Mouse (Mus musculus): ENCODE results near the gene Trpc6.

The Trpc6 gene

GRCm38 (mm10) chr9:8544041-8544794, at the start of gene Trpc6:
Gene Trpc6, plus strand, starts transcription at chr9:8544142.
- DNase-seq = no peak

GRCm38 (mm10) chr9:8520911-8521310, 23.0 kb upstream of the Trpc6 start:
- DNase-seq = no peak

- DNase-seq = no peak
Measured at GRCm38 (mm10) chr9:8533670-8534069, 10.3 kb upstream of the Trpc6 start.

GRCm38 (mm10) chr9:8545236-8545635, 1.3 kb downstream of the Trpc6 start:
- DNase-seq = no peak

GRCm38 (mm10) chr9:8558574-8558973, 14.6 kb downstream of the Trpc6 start:
- no peak for DNase-seq

GRCm38 (mm10) chr9:8592618-8593017, 48.7 kb downstream of the Trpc6 start:
- DNase-seq = peak; percentile 12

- DNase-seq = peak; percentile 75
Measured at GRCm38 (mm10) chr9:8597089-8597488, 53.1 kb downstream of the Trpc6 start.

GRCm38 (mm10) chr9:8606816-8607491, 63.0 kb downstream of the Trpc6 start:
- no peak for DNase-seq

GRCm38 (mm10) chr9:8634344-8634743, 90.4 kb downstream of the Trpc6 start:
- no peak for DNase-seq

- no peak for DNase-seq
Measured at GRCm38 (mm10) chr9:8643453-8643852, 99.5 kb downstream of the Trpc6 start.

GRCm38 (mm10) chr9:8655347-8655746, 111.4 kb downstream of the Trpc6 start:
- DNase-seq = no peak

- DNase-seq = no peak
Measured at GRCm38 (mm10) chr9:8672944-8673343, 129.0 kb downstream of the Trpc6 start.

- no peak for DNase-seq
Measured at GRCm38 (mm10) chr9:8676607-8677006, 132.7 kb downstream of the Trpc6 start.

GRCm38 (mm10) chr9:8693177-8693576, 149.2 kb downstream of the Trpc6 start:
- no peak for DNase-seq

GRCm38 (mm10) chr9:8700669-8701068, 156.7 kb downstream of the Trpc6 start:
- peak; percentile 17 for DNase-seq

GRCm38 (mm10) chr9:8703516-8703915, 159.6 kb downstream of the Trpc6 start:
- no peak for DNase-seq

- DNase-seq = no peak
Measured at GRCm38 (mm10) chr9:8703956-8704355, 160.0 kb downstream of the Trpc6 start.

- no peak for DNase-seq
Measured at GRCm38 (mm10) chr9:8710052-8710739, 166.3 kb downstream of the Trpc6 start.

- no peak for DNase-seq
Measured at GRCm38 (mm10) chr9:8719017-8719416, 175.1 kb downstream of the Trpc6 start.

GRCm38 (mm10) chr9:8729056-8729455, 185.1 kb downstream of the Trpc6 start:
- no peak for DNase-seq

Data from cerebellum, adult 11-12 months (tissue).